In the genomic region with DNA sequence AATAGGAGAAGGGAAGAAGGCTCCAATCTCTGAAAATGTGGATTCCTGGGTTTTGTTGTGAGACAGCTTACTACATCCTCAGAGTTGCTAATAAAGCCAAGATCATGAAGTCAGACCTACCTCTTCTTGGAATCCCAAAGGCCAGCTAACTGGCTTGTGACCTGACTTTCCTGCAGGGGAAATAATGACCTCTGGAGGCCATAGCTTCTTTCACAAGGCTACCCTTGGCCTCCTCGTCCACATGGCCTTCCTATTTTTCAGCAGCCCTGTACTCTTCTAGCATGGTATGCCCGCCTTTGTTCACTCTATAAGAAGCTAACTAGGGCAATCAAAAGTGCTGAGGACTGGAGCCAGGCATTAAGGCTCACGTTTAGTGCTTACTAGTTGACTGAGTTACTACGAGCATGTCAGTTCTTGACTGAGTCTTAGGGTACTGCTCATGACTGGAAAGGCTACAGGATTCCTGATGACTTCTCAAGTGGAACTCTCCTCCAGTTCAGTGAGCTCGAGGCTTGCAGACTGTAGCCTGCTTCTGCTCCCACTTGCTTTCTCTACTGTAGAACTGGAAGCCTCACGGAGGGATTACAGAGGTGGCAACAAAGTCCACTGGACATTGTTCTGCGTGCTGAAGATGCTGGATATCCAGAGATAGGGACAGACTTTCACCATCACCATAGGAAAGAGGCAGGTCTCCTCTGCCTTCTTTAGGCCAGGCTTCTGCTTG, we compare ENCODE assay signal across 28 mouse cellular contexts.
DNase-seq lines count a peak whose midpoint lies in the region; ATAC-seq and TF ChIP-seq lines count a peak whose summit lies in the region.
"Had no signal": no experiment of that assay in that cellular context is flagged by ENCODE, and none has a peak within 500 bp of the region (broad histone marks: within the 10 kb centered on the region; RNA-seq: fewer than 3 reads in every experiment).

No protein-coding gene starts in this region.

- H3K27me3 ChIP-seq in liver, postnatal 0 days (ENCODE audit: insufficient read depth, low read length): no peaks in the 10 kb centered on the region
- no peaks in the 10 kb centered on the region for H3K27me3 ChIP-seq in kidney, embryonic 15.5 days
- H3K27me3 ChIP-seq: embryonic facial prominence, embryonic 13.5 days; forebrain, embryonic 12.5 days; heart, embryonic 13.5 days; hindbrain, embryonic 12.5 days; limb, embryonic 15.5 days; megakaryocyte, embryonic 14.5 days had no signal

- 0 out of 2 replicates have a peak, but pooled peaks have one; percentile 10 for TF ChIP-seq CTCF in liver, postnatal 0 days (IDR thresholded peaks at IDR 0.05; ENCODE audit: low read depth)

- WGBS in liver, postnatal 0 days (ENCODE audit: insufficient replicate concordance): 75% methylated on average over 7 of the region's 7 CpGs
- 51% methylated on average over 7 of the region's 7 CpGs for WGBS in kidney, embryonic 15.5 days

- H3K4me3 ChIP-seq in liver, postnatal 0 days (ENCODE audit: low read depth, low read length): no peak overlapping the region
- H3K4me3 ChIP-seq in kidney, embryonic 15.5 days (replicated peaks): no peak overlapping the region
- H3K4me3 ChIP-seq: embryonic facial prominence, embryonic 13.5 days; erythroblast, embryonic 14.5 days; forebrain, embryonic 12.5 days; heart, embryonic 13.5 days; hindbrain, embryonic 12.5 days; limb, embryonic 15.5 days; megakaryocyte, embryonic 14.5 days had no signal

- H3K9ac ChIP-seq in liver, postnatal 0 days (replicated peaks): no peak overlapping the region
- H3K9ac ChIP-seq in kidney, embryonic 15.5 days: no peak overlapping the region
- H3K9ac ChIP-seq: embryonic facial prominence, embryonic 13.5 days; forebrain, embryonic 12.5 days; heart, embryonic 13.5 days; hindbrain, embryonic 12.5 days; limb, embryonic 15.5 days had no signal

- peaks cover 10% of the 10 kb centered on the region for H3K4me1 ChIP-seq in liver, postnatal 0 days (ENCODE audit: insufficient read depth)
- H3K4me1 ChIP-seq in kidney, embryonic 15.5 days: peaks cover 11% of the 10 kb centered on the region; the same call in 1 of the 2 replicates
- H3K4me1 ChIP-seq: embryonic facial prominence, embryonic 13.5 days; forebrain, embryonic 12.5 days; hindbrain, embryonic 12.5 days; limb, embryonic 15.5 days; megakaryocyte, embryonic 14.5 days had no signal

- H3K9me3 ChIP-seq in liver, postnatal 0 days (ENCODE audit: low read length): no peaks in the 10 kb centered on the region
- H3K9me3 ChIP-seq in kidney, embryonic 15.5 days (replicated peaks): no peaks in the 10 kb centered on the region
- H3K9me3 ChIP-seq: forebrain, embryonic 12.5 days; G1E; hindbrain, embryonic 12.5 days; limb, embryonic 15.5 days; megakaryocyte, embryonic 14.5 days had no signal

- no peak for TF ChIP-seq EP300 in liver, postnatal 0 days (IDR thresholded peaks at IDR 0.05; ENCODE audit: low read depth)

- H3K36me3 ChIP-seq in liver, postnatal 0 days (replicated peaks; ENCODE audit: insufficient read depth, low read length): no peaks in the 10 kb centered on the region
- no peaks in the 10 kb centered on the region for H3K36me3 ChIP-seq in kidney, embryonic 15.5 days
- H3K36me3 ChIP-seq: embryonic facial prominence, embryonic 13.5 days; forebrain, embryonic 12.5 days; G1E; heart, embryonic 13.5 days; hindbrain, embryonic 12.5 days; limb, embryonic 15.5 days had no signal

- no peak for DNase-seq in liver, postnatal 0 days
- no peak for DNase-seq in liver
- DNase-seq in kidney, adult 11 months: peak; percentile 87
- peak; percentile 60 to 86 for DNase-seq in kidney, postnatal 36 days
- no peak for DNase-seq in cerebellum, postnatal 14 days
- no peak for DNase-seq in embryo, embryonic 9.5 days (ENCODE audit: extremely low spot score)
- DNase-seq in T-cell, adult 2 months (ENCODE audit: low spot score): no peak
- DNase-seq: adrenal gland, postnatal 10 days; cerebellum, adult 18-20 months; cerebellum, postnatal 25 days; heart, postnatal 14 days; layer of hippocampus, adult 9-11 months; lung, adult 18-20 months; lung, postnatal 14 days; midbrain, embryonic 14.5 days; retina, postnatal 1 day; right cerebral cortex, postnatal 25 days; thymus, adult 18-20 months; thymus, postnatal 36 days had no signal

- ATAC-seq in liver, postnatal 0 days: no peak
- ATAC-seq in kidney, embryonic 15.5 days (replicated peaks; ENCODE audit: low FRiP score): peak; percentile 91

- no peak overlapping the region for H3K4me2 ChIP-seq in liver, postnatal 0 days (ENCODE audit: low read depth, low read length)
- H3K4me2 ChIP-seq in kidney, embryonic 15.5 days: no peak overlapping the region
- H3K4me2 ChIP-seq: embryonic facial prominence, embryonic 13.5 days; forebrain, embryonic 12.5 days; heart, embryonic 13.5 days; hindbrain, embryonic 12.5 days; limb, embryonic 15.5 days had no signal

- no peak overlapping the region for H3K27ac ChIP-seq in liver, postnatal 0 days (ENCODE audit: low read depth)
- H3K27ac ChIP-seq in kidney, embryonic 15.5 days: peak overlapping the region; percentile 66
- H3K27ac ChIP-seq: embryonic facial prominence, embryonic 13.5 days; forebrain, embryonic 12.5 days; heart, embryonic 13.5 days; hindbrain, embryonic 12.5 days; limb, embryonic 15.5 days had no signal

Comparison
In these comparisons a context has a peak if more than half of its experiments do, and no peak if none do; other contexts are left out.
1. DNase-seq: peak in kidney, adult 11 months (single experiment) and kidney, postnatal 36 days (2 of 2); none in liver, postnatal 0 days (single experiment), liver (single experiment), cerebellum, postnatal 14 days (0 of 2), embryo, embryonic 9.5 days (single experiment) and T-cell, adult 2 months (single experiment).